Mouse (Mus musculus) kidney, adult 2 months (tissue): ENCODE data around the gene Pds5a.

Experiments
- CTCF ChIP-seq: fragments of 200-500 bp; conservative IDR thresholded peaks from 2 replicates; pipeline ENCODE4 v1.5.1; 2011; ENCODE audit warnings: low read depth, mild to moderate bottlenecking, control low read depth, low read length, moderate library complexity, mixed read lengths; ENCODE audit not compliant: insufficient read depth, insufficient read length
- POLR2A ChIP-seq: fragments of 200-500 bp; IDR thresholded peaks from one replicate; pipeline ENCODE4 v1.6.1; 2011; ENCODE audit warnings: low read depth, low read length, control low read depth

GRCm38 (mm10) chr5:65609769-65610168 lies 88.3 kb downstream of the Pds5a start:
- TF ChIP-seq CTCF (no peak), POLR2A (no peak)
